Comparison of ENCODE assay signal across 24 mouse cellular contexts in genomic region chr2:150656112-150656511, GRCm38 (mm10). TPM values are rescaled to one million over a fixed set of nuclear protein-coding genes. Genes with fewer than 3 reads are reported as not detected.
A peak's percentile ranks its signal among the peaks of the same experiment; 100 is the strongest.
DNase-seq lines count a peak whose midpoint lies in the region; ATAC-seq and TF ChIP-seq lines count a peak whose summit lies in the region.
"Had no signal": no experiment of that assay in that cellular context is flagged by ENCODE, and none has a peak within 500 bp of the region (broad histone marks: within the 10 kb centered on the region; RNA-seq: fewer than 3 reads in every experiment).

No protein-coding gene starts in this region.

- 86% methylated on average over 3 of the region's 3 CpGs for WGBS in heart, adult 2 months
- 89% methylated on average over 3 of the region's 3 CpGs for WGBS in hindbrain, embryonic 11.5 days
- 97% methylated on average over 3 of the region's 3 CpGs for WGBS in midbrain, embryonic 12.5 days

- no peak for DNase-seq in heart, adult 2 months
- no peak for DNase-seq in heart, adult 18-20 months
- DNase-seq in CH12.LX (ENCODE audit: extremely low read depth), result no peak
- DNase-seq in hindbrain, embryonic 11.5 days (ENCODE audit: low spot score), result no peak
- DNase-seq in cerebellum, adult 9-11 months, result no peak
- DNase-seq in left cerebral cortex, postnatal 36 days (ENCODE audit: low spot score in 2 of 2), result no peak
- DNase-seq in layer of hippocampus, adult 9-11 months, result no peak
- DNase-seq: adrenal gland, adult 2 months; cerebellum, adult 11 months; cerebellum, postnatal 36 days; kidney, postnatal 10 days; retina, postnatal 1 day had no signal

- peaks cover 24% of the 10 kb centered on the region for H3K36me3 ChIP-seq in heart, adult 2 months (ENCODE audit: control insufficient read depth, insufficient read depth, low read length)
- no peaks in the 10 kb centered on the region for H3K36me3 ChIP-seq in CH12.LX (replicated peaks in 1 of 2; ENCODE audit: control insufficient read depth in 1 of 2, insufficient read depth in 1 of 2, low read length in 1 of 2)
- H3K36me3 ChIP-seq in hindbrain, embryonic 11.5 days (ENCODE audit: control insufficient read depth, insufficient read depth, low read length), result peaks cover 3% of the 10 kb centered on the region; the same call in 1 of the 2 replicates
- H3K36me3 ChIP-seq in midbrain, embryonic 12.5 days, result peaks cover 6% of the 10 kb centered on the region; the same call in 1 of the 2 replicates
- H3K36me3 ChIP-seq: embryonic facial prominence, embryonic 12.5 days; limb, embryonic 15.5 days had no signal

- TF ChIP-seq EP300 in heart, adult 2 months (IDR thresholded peaks at IDR 0.05; ENCODE audit: insufficient read depth, low read depth, low read length), result no peak
- TF ChIP-seq EP300 in CH12.LX (IDR thresholded peaks at IDR 0.05; ENCODE audit: low read length), result 0 out of 2 replicates have a peak, but pooled peaks have one; percentile 8

- H3K4me3 ChIP-seq in heart, adult 2 months, result no peak overlapping the region
- no peak overlapping the region for H3K4me3 ChIP-seq in CH12.LX (replicated peaks in 1 of 3; ENCODE audit: low read depth in 2 of 3, low read length in 2 of 3, poor library complexity in 1 of 3)
- no peak overlapping the region for H3K4me3 ChIP-seq in hindbrain, embryonic 11.5 days (ENCODE audit: low read depth, low read length)
- H3K4me3 ChIP-seq in midbrain, embryonic 12.5 days, result no peak overlapping the region
- H3K4me3 ChIP-seq: embryonic facial prominence, embryonic 12.5 days; heart, embryonic 10.5 days; intestine, embryonic 15.5 days; limb, embryonic 15.5 days had no signal

- no peak for TF ChIP-seq RAD21 in CH12.LX (IDR thresholded peaks at IDR 0.05; ENCODE audit: low read depth, low read length)

- TF ChIP-seq POLR2A in heart, adult 2 months (IDR thresholded peaks at IDR 0.05; ENCODE audit: insufficient read depth, low read depth, low read length), result no peak
- TF ChIP-seq POLR2A in CH12.LX (IDR thresholded peaks at IDR 0.05; ENCODE audit: low read depth, low read length), result no peak

- H3K4me1 ChIP-seq in heart, adult 2 months (ENCODE audit: control insufficient read depth, insufficient read depth, low read length), result peaks cover 13% of the 10 kb centered on the region
- peaks cover 0 to 31% of the 10 kb centered on the region in 2 experiments; a peak in 2 of 4 replicates for H3K4me1 ChIP-seq in CH12.LX (ENCODE audit: control insufficient read depth in 1 of 2, insufficient read depth in 2 of 2)
- peaks cover under 1% of the 10 kb centered on the region; the same call in 1 of the 2 replicates for H3K4me1 ChIP-seq in hindbrain, embryonic 11.5 days (replicated peaks; ENCODE audit: control insufficient read depth, insufficient read depth, low read length)
- H3K4me1 ChIP-seq in midbrain, embryonic 12.5 days, result peaks cover 19% of the 10 kb centered on the region
- H3K4me1 ChIP-seq: limb, embryonic 15.5 days had no signal

- H3K27me3 ChIP-seq in heart, adult 2 months (ENCODE audit: control insufficient read depth, insufficient read depth, low read length), result no peaks in the 10 kb centered on the region
- H3K27me3 ChIP-seq in CH12.LX (replicated peaks), result no peaks in the 10 kb centered on the region
- no peaks in the 10 kb centered on the region for H3K27me3 ChIP-seq in hindbrain, embryonic 11.5 days (ENCODE audit: control insufficient read depth, insufficient read depth, low read length)
- H3K27me3 ChIP-seq in midbrain, embryonic 12.5 days, result no peaks in the 10 kb centered on the region
- H3K27me3 ChIP-seq: embryonic facial prominence, embryonic 12.5 days; intestine, embryonic 15.5 days; limb, embryonic 15.5 days had no signal

- peak overlapping the region; percentile 85 for H3K27ac ChIP-seq in heart, adult 2 months
- H3K27ac ChIP-seq in CH12.LX (ENCODE audit: insufficient read depth, low read depth), result no peak overlapping the region
- peak overlapping the region; percentile 82 for H3K27ac ChIP-seq in hindbrain, embryonic 11.5 days (ENCODE audit: low read depth, low read length)
- H3K27ac ChIP-seq in midbrain, embryonic 12.5 days (replicated peaks), result peak overlapping the region; percentile 75
- H3K27ac ChIP-seq: embryonic facial prominence, embryonic 12.5 days; heart, embryonic 10.5 days; intestine, embryonic 15.5 days; limb, embryonic 15.5 days had no signal

- TF ChIP-seq CTCF in heart, adult 2 months (IDR thresholded peaks at IDR 0.05), result no peak
- no peak for TF ChIP-seq CTCF in CH12.LX (conservative IDR thresholded peaks at IDR 0.05 in 1 of 2, IDR thresholded peaks at IDR 0.05 in 1 of 2; ENCODE audit: low read depth in 2 of 2, low read length in 2 of 2)

- no peak for ATAC-seq in hindbrain, embryonic 11.5 days (ENCODE audit: low FRiP score)
- ATAC-seq in midbrain, embryonic 12.5 days (ENCODE audit: low FRiP score, low read depth), result no peak
- ATAC-seq: intestine, embryonic 15.5 days had no signal

- in situ Hi-C loops in CH12.LX (cut with MboI; ENCODE audit: low pct_ligation_motif_present, low pct_unique_long_range_greater_than_20kb, low sequenced_read_pairs), result no loop called here

- intact Hi-C loops in heart, adult 2 months (cut with DNase I), result no loop called here
- intact Hi-C loops in left cerebral cortex, postnatal 36 days (cut with DNase I), result no loop called here

- dilution Hi-C loops in CH12.LX (cut with MboI; ENCODE audit: extremely low pct_ligation_motif_present, extremely low pct_unique_long_range_greater_than_20kb, low sequenced_read_pairs), result no loop called here

- H3K9ac ChIP-seq in heart, adult 2 months (ENCODE audit: low read depth, low read length), result no peak overlapping the region
- no peak overlapping the region for H3K9ac ChIP-seq in CH12.LX (ENCODE audit: insufficient read depth, low read depth)
- no peak overlapping the region for H3K9ac ChIP-seq in hindbrain, embryonic 11.5 days (ENCODE audit: low read depth, low read length)
- H3K9ac ChIP-seq in midbrain, embryonic 12.5 days (replicated peaks), result no peak overlapping the region
- H3K9ac ChIP-seq: embryonic facial prominence, embryonic 12.5 days; intestine, embryonic 15.5 days; limb, embryonic 15.5 days had no signal

- H3K79me2 ChIP-seq in heart, adult 2 months (replicated peaks; ENCODE audit: control insufficient read depth, insufficient read depth, low read length), result peaks cover 1% of the 10 kb centered on the region; the same call in 1 of the 2 replicates
- H3K79me2 ChIP-seq in CH12.LX (replicated peaks; ENCODE audit: control insufficient read depth, extremely low read depth, insufficient read depth, poor library complexity, severe bottlenecking), result no peaks in the 10 kb centered on the region

- H3K9me3 ChIP-seq in CH12.LX (replicated peaks; ENCODE audit: low read length), result peaks cover 9% of the 10 kb centered on the region
- no peaks in the 10 kb centered on the region for H3K9me3 ChIP-seq in hindbrain, embryonic 11.5 days (ENCODE audit: control insufficient read depth, low read length)
- no peaks in the 10 kb centered on the region for H3K9me3 ChIP-seq in midbrain, embryonic 12.5 days
- H3K9me3 ChIP-seq: embryonic facial prominence, embryonic 12.5 days; heart, embryonic 10.5 days; intestine, embryonic 15.5 days; limb, embryonic 15.5 days had no signal

- H3K4me2 ChIP-seq in CH12.LX (ENCODE audit: insufficient read depth, low read depth, poor library complexity, severe bottlenecking), result no peak overlapping the region
- H3K4me2 ChIP-seq in hindbrain, embryonic 11.5 days (replicated peaks; ENCODE audit: low read depth, low read length), result no peak overlapping the region
- no peak overlapping the region for H3K4me2 ChIP-seq in midbrain, embryonic 12.5 days (replicated peaks)
- H3K4me2 ChIP-seq: embryonic facial prominence, embryonic 12.5 days; intestine, embryonic 15.5 days; limb, embryonic 15.5 days had no signal

TF ChIP-seq in CH12.LX, 34 proteins besides CTCF, POLR2A, EP300 and RAD21 (continues in another document):
- TF ChIP-seq MAFK (IDR thresholded peaks at IDR 0.05; ENCODE audit: insufficient replicate concordance, low read length), result no peak
- no peak for TF ChIP-seq TBP (conservative IDR thresholded peaks at IDR 0.05; ENCODE audit: low read depth, low read length)
- no peak for TF ChIP-seq KAT2A (IDR thresholded peaks at IDR 0.05; ENCODE audit: insufficient replicate concordance, low read length)
- TF ChIP-seq ETS1 (conservative IDR thresholded peaks at IDR 0.05; ENCODE audit: low read depth, low read length), result no peak
- TF ChIP-seq ZMIZ1 (IDR thresholded peaks at IDR 0.05; ENCODE audit: low read depth, low read length), result no peak
- no peak for TF ChIP-seq PAX5 (IDR thresholded peaks at IDR 0.05; ENCODE audit: low read length)
- TF ChIP-seq JUN (IDR thresholded peaks at IDR 0.05; ENCODE audit: insufficient read depth, low read depth, low read length), result no peak

RNA-seq across cellular contexts. Expression of gene Acss1, which starts 12.2 kb away (rescaled TPM):
- total RNA-seq in heart, adult 2 months (2021), result 100 to 1,000 TPM; 256 to 332 TPM
- polyA plus RNA-seq in heart, adult 2 months (2012; rRNA removed), result 301 and 494 TPM in 2 replicates
- total RNA-seq in heart, adult 18-20 months (2021), result 100 to 1,000 TPM; 261 to 288 TPM
- total RNA-seq in CH12.LX (2012; rRNA removed) (1.7 and 1.9 TPM in 2 replicates), CH12.LX (2014; rRNA removed) (0.35 and 0.39 TPM in 2 replicates)
- polyA plus RNA-seq in CH12.LX (2012; ENCODE audit: insufficient read length, low read depth), result 0.44 and 0.76 TPM in 2 replicates
- 31.4 and 31.9 TPM in 2 replicates for polyA plus RNA-seq in hindbrain, embryonic 11.5 days (2014; fragmentation: Nextera tagmentation; extraction: Ambion mirVana)
- polyA plus RNA-seq in midbrain, embryonic 12.5 days (2016; fragmentation: Nextera tagmentation; extraction: Ambion mirVana), result 25.1 and 26.8 TPM in 2 replicates
- 10 to 100 TPM; 18.1 to 18.5 TPM for total RNA-seq in left cerebral cortex, postnatal 36 days (2021)
- polyA plus RNA-seq: C2C12 had no signal

RNA-seq across cellular contexts. Expression of gene Vsx1, which starts 33.0 kb away (rescaled TPM):
- under 1 TPM; 0.10 to 0.14 TPM for total RNA-seq in heart, adult 2 months (2021)
- polyA plus RNA-seq in heart, adult 2 months (2012; rRNA removed), result not detected in 2 replicates
- total RNA-seq in heart, adult 18-20 months (2021), result under 1 TPM in 1 of 2 experiments, not detected in 1; 0.10 TPM
- not detected in 2 replicates for total RNA-seq in CH12.LX (2012; rRNA removed)
- total RNA-seq in CH12.LX (2014; rRNA removed), result not detected in 2 replicates
- not detected in 2 replicates for polyA plus RNA-seq in CH12.LX (2012; ENCODE audit: insufficient read length, low read depth)
- polyA plus RNA-seq in hindbrain, embryonic 11.5 days (2014; fragmentation: Nextera tagmentation; extraction: Ambion mirVana), result 1.1 and 1.9 TPM in 2 replicates
- 0.09 and 0.13 TPM in 2 replicates for polyA plus RNA-seq in midbrain, embryonic 12.5 days (2016; fragmentation: Nextera tagmentation; extraction: Ambion mirVana)
- under 1 TPM in 1 of 2 experiments, not detected in 1; 0.09 TPM for total RNA-seq in left cerebral cortex, postnatal 36 days (2021)
- total RNA-seq: adrenal gland, adult 2 months; gastrocnemius, adult 8-10 months; layer of hippocampus, adult 8-10 months; left cerebral cortex, adult 8-10 months; megakaryocyte-erythroid progenitor cell, adult 5-6 weeks had no signal
- polyA plus RNA-seq: adrenal gland, adult 2 months; C2C12; embryonic facial prominence, embryonic 12.5 days; heart, embryonic 10.5 days; intestine, embryonic 15.5 days; limb, embryonic 15.5 days; lung, postnatal 0 days; small intestine, adult 2 months had no signal

RNA-seq across cellular contexts. Expression of gene Apmap, which starts 47.7 kb away (rescaled TPM):
- total RNA-seq in heart, adult 2 months (2021), result 10 to 100 TPM; 52.6 to 56.9 TPM
- polyA plus RNA-seq in heart, adult 2 months (2012; rRNA removed), result 37.5 and 59.4 TPM in 2 replicates
- total RNA-seq in heart, adult 18-20 months (2021), result 10 to 100 TPM; 62.2 to 67.1 TPM
- total RNA-seq in CH12.LX (2012; rRNA removed) (24.5 and 29.0 TPM in 2 replicates), CH12.LX (2014; rRNA removed) (35.6 and 39.3 TPM in 2 replicates)
- 25.8 and 29.3 TPM in 2 replicates for polyA plus RNA-seq in CH12.LX (2012; ENCODE audit: insufficient read length, low read depth)
- polyA plus RNA-seq in hindbrain, embryonic 11.5 days (2014; fragmentation: Nextera tagmentation; extraction: Ambion mirVana), result 40.3 and 42.6 TPM in 2 replicates
- polyA plus RNA-seq in midbrain, embryonic 12.5 days (2016; fragmentation: Nextera tagmentation; extraction: Ambion mirVana), result 37.1 and 38.4 TPM in 2 replicates
- total RNA-seq in left cerebral cortex, postnatal 36 days (2021), result 10 to 100 TPM; 46.2 to 62.4 TPM

Comparison
In these comparisons a context has a peak if more than half of its experiments do, and no peak if none do; other contexts are left out.
1. RNA of gene Acss1, which starts 12.2 kb away (total RNA-seq): 256 to 332 TPM in heart, adult 2 months and 261 to 288 TPM in heart, adult 18-20 months; 18.1 to 18.5 TPM in left cerebral cortex, postnatal 36 days and 0.35 to 1.9 TPM in CH12.LX; every median in the first group is over 10 times any median in the second.